Mouse (Mus musculus) bone marrow macrophage, adult 2 months (primary cell): ENCODE results near the gene Jarid2.

Experiments
- CTCF ChIP-seq: IDR thresholded peaks from 2 replicates; pipeline ENCODE4 v1.5.1; 2012; ENCODE audit warnings: low read depth, mild to moderate bottlenecking, low read length, moderate library complexity
- POLR2A ChIP-seq: IDR thresholded peaks from 2 replicates; pipeline ENCODE4 v1.6.1; 2012; ENCODE audit warnings: mild to moderate bottlenecking, low read depth, low read length, borderline replicate concordance

GRCm38 (mm10) chr13:44822578-44822977, 93.3 kb downstream of the Jarid2 start:
- no peak for TF ChIP-seq CTCF
- no peak for TF ChIP-seq POLR2A
